Mouse (Mus musculus) kidney, postnatal 14 days (tissue): Measurements from ENCODE around the gene Adap1.
A peak's percentile ranks its signal among the peaks of the same experiment; 100 is the strongest.

Experiments used
- DNase-seq: peaks from one replicate; pipeline ENCODE4 v3.0.0; 2022; ENCODE audit warnings: mixed read lengths

The Adap1 gene

DNA sequence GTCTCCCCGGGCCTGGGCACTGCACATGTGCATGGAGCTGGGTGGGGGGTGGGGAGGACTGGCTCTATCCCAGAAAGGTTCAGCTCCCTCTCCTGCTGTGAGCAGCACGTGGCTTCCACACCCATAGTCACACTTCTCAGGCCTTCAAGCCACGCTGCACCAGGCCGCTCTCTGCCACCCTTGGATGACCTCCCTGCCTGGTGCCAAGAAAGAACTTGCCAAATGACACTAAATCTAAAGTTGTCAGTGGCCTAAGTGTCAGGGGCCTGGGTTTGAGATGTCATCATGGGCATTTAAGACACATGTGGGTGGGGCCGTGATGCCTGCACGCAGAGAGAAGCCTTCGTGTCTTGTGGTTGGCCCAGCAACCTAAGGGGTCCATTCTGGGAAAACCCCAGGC is 5.0 kb downstream of the Adap1 start:
- no peak for DNase-seq

GRCm38 (mm10) chr5:139317751-139318504 is 7.5 kb downstream of the Adap1 start:
- DNase-seq = no peak

DNA sequence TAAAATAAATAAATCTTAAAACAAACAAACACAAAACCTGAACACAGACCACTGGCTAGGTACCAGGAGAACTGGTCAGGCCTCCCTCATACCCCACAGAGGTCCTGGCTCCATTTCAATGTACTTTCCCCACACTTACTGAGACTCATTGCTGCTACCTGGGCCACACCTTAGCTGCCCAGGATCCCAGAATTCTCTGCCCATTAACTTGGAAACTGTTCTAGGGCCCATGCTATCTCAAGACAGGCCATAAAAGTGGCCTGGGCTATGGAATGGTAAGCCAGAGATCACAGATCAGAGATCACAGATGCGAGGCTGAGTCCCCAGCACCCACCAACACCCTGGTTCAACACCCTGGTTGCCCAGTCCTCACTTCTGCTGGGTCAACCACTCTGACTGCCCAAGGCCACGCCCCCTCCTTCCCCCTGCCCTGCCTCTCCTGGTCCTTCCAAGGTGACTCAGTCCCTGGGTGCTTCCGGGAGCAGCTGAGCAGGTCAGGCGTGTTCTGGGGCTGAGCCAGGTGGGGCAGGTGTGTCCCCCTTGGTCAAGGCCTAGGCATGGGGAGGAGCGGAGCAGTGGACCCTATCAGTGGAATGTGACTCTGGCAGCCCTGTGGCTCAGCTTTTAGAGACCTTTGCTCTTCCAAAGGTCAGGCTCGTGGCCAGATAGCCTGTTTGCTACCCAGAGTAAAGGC is 8.3 kb downstream of the Adap1 start:
- DNase-seq = peak; percentile 94

- DNase-seq = peak; percentile 44
These were observed 10.3 kb downstream of the Adap1 start for GRCm38 (mm10) chr5:139314941-139315642.

DNA sequence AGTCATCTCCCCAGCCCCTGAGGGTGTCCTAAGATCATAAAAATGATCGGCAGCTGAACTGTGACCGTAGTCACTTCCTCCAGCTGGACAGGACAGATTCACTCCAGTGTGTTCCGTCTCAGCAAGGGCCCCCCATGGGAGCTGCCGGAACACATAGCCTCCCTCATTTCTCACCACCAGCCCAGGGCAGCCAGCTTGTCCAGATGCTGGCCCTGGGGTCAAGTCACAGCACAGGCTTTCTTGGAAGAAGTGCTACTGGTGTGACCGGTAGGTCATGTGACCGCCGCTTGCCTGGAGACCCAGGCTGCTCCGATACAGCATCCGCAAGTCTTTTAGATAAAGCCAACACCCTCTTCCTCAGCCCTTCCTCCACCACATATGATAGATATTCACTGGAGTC is 11.9 kb downstream of the Adap1 start:
- DNase-seq = peak; percentile 69

GRCm38 (mm10) chr5:139311822-139312221 is 13.6 kb downstream of the Adap1 start:
- DNase-seq = no peak

- DNase-seq = no peak
These were observed 14.9 kb downstream of the Adap1 start for GRCm38 (mm10) chr5:139310477-139310876.

GRCm38 (mm10) chr5:139309946-139310345 is 15.5 kb downstream of the Adap1 start:
- DNase-seq = no peak

- DNase-seq = no peak
These were observed 21.8 kb downstream of the Adap1 start for GRCm38 (mm10) chr5:139303646-139304061.

- no peak for DNase-seq
These were observed 23.3 kb downstream of the Adap1 start for GRCm38 (mm10) chr5:139302101-139302500.

- no peak for DNase-seq
These were observed 27.7 kb downstream of the Adap1 start for GRCm38 (mm10) chr5:139297745-139298144.

DNA sequence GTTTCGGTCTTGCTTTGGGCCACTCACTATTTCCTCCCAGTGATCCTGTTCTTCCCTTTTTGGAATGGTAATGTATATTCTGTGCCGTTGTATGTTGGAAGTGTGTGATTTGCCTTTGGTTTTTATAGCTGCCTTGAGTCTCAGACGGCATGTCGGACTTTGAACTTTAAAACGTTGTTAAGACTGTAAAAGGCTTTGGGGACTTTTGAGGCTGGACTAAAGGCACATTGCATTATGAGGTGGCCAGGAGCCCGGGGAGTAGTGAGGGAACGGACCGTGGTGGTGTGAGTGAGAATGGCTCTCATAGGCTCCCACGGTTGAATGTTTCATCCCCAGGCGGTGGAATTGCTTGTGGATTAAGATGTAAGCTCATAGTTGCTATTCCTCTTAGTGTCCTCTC is 28.3 kb downstream of the Adap1 start:
- DNase-seq = no peak

- DNase-seq = no peak
These were observed 31.3 kb downstream of the Adap1 start for GRCm38 (mm10) chr5:139294089-139294488.

DNA sequence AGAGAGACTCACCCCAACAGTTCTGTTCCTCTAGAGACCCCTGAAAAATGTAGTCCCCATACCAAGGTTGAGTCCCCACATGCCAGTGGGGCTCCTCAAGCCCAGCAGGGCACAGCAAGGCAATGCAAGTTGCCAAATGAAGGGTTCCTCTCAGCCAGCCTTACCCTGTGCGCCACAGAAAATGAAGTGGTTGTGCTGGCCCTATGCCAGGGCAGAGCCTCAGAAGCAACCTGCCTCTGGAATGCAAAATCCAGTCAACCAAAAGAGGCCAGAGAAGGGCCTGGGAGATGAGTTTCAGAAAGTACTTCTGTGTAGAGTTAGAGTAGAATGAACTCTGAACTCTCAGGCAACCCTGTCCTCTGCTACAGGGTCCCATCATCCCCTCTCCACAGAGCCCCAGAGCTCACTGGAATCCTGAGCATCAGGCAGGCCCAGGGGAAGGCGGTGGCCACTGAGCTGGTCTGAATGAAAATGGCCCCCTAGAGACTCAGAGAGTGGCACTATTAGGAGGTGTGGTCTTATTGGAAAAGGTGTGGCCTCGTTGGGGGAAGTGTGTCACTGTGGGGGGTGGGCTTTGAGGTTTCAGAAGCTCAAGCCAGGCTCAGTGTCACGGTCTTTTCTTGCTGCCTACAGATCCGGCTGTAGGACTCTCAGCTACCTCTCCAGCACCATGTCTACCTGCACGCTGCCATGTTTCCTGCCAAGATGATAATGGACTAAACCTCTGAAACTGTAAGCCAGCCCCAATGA is 33.4 kb downstream of the Adap1 start:
- peak; percentile 69 for DNase-seq

- DNase-seq = no peak
These were observed 34.8 kb downstream of the Adap1 start for GRCm38 (mm10) chr5:139290467-139291259.

DNA sequence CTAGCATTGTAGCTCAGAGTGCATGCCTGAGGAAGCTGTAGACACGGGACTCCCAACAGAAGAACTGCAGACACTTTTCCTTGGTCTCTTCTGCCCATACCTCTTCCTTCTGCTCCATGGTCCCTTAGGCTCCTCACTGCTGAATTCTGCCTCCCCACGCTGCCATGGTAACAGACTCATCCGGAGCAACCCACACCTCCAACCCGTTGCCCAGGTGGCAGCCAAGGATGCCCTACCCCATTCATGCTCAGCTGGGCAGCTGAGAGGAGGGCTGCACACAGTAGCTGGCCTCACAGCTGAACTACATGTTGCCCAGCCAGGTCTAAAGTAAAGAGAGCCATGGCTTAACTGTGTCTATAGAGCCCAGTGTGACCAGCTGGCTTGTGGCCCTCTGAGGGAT is 36.8 kb downstream of the Adap1 start:
- no peak for DNase-seq

- no peak for DNase-seq
These were observed 37.6 kb downstream of the Adap1 start for GRCm38 (mm10) chr5:139287787-139288186.

DNA sequence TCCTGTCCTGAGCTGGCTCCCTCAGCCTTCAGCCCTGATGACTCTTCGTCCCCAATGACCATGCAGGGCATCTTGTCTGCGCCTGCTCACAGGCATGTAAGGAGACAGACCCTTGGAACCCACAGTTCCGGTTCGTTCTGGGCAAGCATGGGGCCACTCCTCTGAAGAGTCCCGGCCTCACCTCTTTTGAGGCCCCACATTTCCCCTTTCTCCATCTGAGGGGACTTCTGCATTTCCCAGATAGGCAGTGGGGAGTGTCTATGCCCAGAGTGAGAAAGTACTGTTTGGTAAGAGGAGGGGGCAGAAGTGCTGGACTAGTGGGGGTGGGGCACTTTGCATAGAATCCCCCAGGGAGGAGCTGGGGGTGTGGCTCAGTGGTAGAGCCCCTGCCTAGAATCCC is 38.3 kb downstream of the Adap1 start:
- no peak for DNase-seq

GRCm38 (mm10) chr5:139286142-139286941 is 39.1 kb downstream of the Adap1 start:
- DNase-seq = no peak

DNA sequence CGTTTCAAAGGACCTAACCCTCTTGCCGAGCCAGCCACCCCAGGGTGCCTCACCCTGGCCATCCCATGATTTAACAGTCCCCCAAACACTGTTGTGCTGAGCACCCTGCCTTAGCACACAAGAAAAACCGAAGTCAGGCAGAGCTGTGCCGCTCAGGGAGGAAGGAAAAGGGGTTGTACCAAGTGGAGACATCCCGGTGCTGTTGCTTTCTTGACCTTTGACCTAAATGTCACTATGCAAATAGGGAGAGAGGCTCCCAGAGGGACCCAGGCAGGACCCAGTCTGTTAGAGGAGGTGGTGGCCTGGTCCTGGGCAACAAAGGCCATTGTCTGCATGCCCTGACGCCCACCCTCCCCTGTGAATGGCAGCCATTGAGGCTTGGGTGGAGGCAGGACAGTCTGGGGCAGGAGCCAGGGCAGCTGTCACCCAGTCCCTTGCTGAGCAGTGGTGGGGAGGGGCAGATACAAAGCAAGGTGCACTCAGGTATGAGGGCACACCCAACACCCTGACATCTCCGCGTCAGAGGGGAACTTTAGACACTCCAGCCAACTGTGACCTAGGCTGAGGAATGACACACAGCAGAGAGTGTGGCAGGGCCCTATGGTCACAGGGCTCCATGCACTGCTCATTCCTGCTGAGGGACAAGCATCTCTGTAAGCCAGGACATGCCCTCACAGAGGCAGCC is 39.9 kb downstream of the Adap1 start:
- DNase-seq = no peak
